Mouse (Mus musculus): ENCODE results near the gene AA467197.

DNA sequence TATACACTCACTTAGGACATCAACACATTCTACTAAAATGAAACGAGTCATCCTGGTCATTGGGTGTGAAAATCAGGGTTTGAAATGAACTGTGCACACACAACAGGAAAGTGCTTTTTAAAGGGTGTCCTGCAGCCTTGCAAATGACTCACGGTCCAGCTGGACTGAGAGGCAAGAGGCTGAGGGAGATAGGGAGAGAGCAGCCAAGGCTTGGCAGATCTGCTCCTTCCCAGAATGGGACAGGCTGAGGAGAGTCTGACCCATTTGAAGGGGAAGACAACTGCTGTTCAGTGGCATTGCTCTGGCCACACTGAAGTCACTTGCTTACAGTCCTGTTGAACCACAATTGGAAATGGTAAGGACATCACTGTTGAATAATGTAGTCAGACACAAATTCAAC, 37.0 kb upstream of the AA467197 start:
- TF ChIP-seq POLR2A (IDR thresholded peaks at IDR 0.05; ENCODE audit: borderline replicate concordance, control insufficient read depth, low read depth, low read length) (no peak), CTCF (IDR thresholded peaks at IDR 0.05; ENCODE audit: control insufficient read depth, insufficient read depth, low read length) (no peak)

Measured in bone marrow, adult 2 months (tissue).